Mouse (Mus musculus) mesoderm, embryonic 11.5 days (tissue): Measurements from ENCODE around the gene Mvb12b.
A peak's percentile ranks its signal among the peaks of the same experiment; 100 is the strongest.

Experiments
- DNase-seq: peaks from one replicate; pipeline ENCODE4 v3.0.0-alpha.2; 2012; ENCODE audit warnings: low read depth, low spot score

The Mvb12b gene

GRCm38 (mm10) chr2:33853011-33853976, 34.5 kb downstream of the Mvb12b start:
- DNase-seq, result no peak

GRCm38 (mm10) chr2:33847196-33847834, 40.4 kb downstream of the Mvb12b start:
- DNase-seq, result no peak

- DNase-seq, result no peak
Observed at GRCm38 (mm10) chr2:33846635-33847034, 41.1 kb downstream of the Mvb12b start.

- no peak for DNase-seq
Observed at GRCm38 (mm10) chr2:33843642-33844041, 44.1 kb downstream of the Mvb12b start.

- DNase-seq, result no peak
Observed at GRCm38 (mm10) chr2:33842983-33843577, 44.7 kb downstream of the Mvb12b start.

GRCm38 (mm10) chr2:33841980-33842379, 45.8 kb downstream of the Mvb12b start:
- no peak for DNase-seq

GRCm38 (mm10) chr2:33840483-33840882, 47.3 kb downstream of the Mvb12b start:
- DNase-seq, result no peak

GRCm38 (mm10) chr2:33839252-33839651, 48.5 kb downstream of the Mvb12b start:
- no peak for DNase-seq

GRCm38 (mm10) chr2:33837297-33837696, 50.4 kb downstream of the Mvb12b start:
- no peak for DNase-seq

GRCm38 (mm10) chr2:33836660-33837213, 51.0 kb downstream of the Mvb12b start:
- no peak for DNase-seq

GRCm38 (mm10) chr2:33835038-33835437, 52.7 kb downstream of the Mvb12b start:
- no peak for DNase-seq

GRCm38 (mm10) chr2:33833902-33834301, 53.8 kb downstream of the Mvb12b start:
- no peak for DNase-seq

GRCm38 (mm10) chr2:33829870-33830269, 57.9 kb downstream of the Mvb12b start:
- DNase-seq, result no peak

- no peak for DNase-seq
Observed at GRCm38 (mm10) chr2:33826777-33827176, 61.0 kb downstream of the Mvb12b start.

GRCm38 (mm10) chr2:33824935-33825514, 62.7 kb downstream of the Mvb12b start:
- DNase-seq, result no peak

- peak; percentile 86 for DNase-seq
Observed at GRCm38 (mm10) chr2:33821677-33822607, 65.8 kb downstream of the Mvb12b start.

GRCm38 (mm10) chr2:33820450-33820849, 67.3 kb downstream of the Mvb12b start:
- no peak for DNase-seq

- no peak for DNase-seq
Observed at GRCm38 (mm10) chr2:33820037-33820436, 67.7 kb downstream of the Mvb12b start.

- no peak for DNase-seq
Observed at GRCm38 (mm10) chr2:33818385-33818784, 69.4 kb downstream of the Mvb12b start.

GRCm38 (mm10) chr2:33817663-33818346, 69.9 kb downstream of the Mvb12b start:
- DNase-seq, result no peak
